Mouse (Mus musculus) gonadal fat pad, adult 2 months (tissue): ENCODE data around the gene Hoxc5. TPM values are rescaled to one million over a fixed set of nuclear protein-coding genes. Genes with fewer than 3 reads are reported as not detected.

ENCODE experiments used
- DNase-seq: peaks from one replicate; pipeline ENCODE4 v3.0.0-alpha.2; 2012; ENCODE audit warnings: low read depth
- polyA plus RNA-seq: library from polyadenylated mRNA; depleted of rRNA; stranded (reverse); fragments of >200 nt; gene quantifications from 2 replicates; pipeline ENCODE4 v1.2.3, GENCODE M21; 2012

Hoxc5 gene
- polyA plus RNA-seq, 1 experiment: 11.3 TPM

- DNase-seq: no peak
Observed at GRCm38 (mm10) chr15:102945185-102946077, 21.8 kb upstream of the Hoxc5 start.

GRCm38 (mm10) chr15:102947276-102947675 lies 20.0 kb upstream of the Hoxc5 start:
- DNase-seq: no peak

- DNase-seq: no peak
Observed at GRCm38 (mm10) chr15:102948842-102949241, 18.4 kb upstream of the Hoxc5 start.

GRCm38 (mm10) chr15:102949696-102950095 lies 17.5 kb upstream of the Hoxc5 start:
- DNase-seq: no peak

GRCm38 (mm10) chr15:102950877-102951276 lies 16.4 kb upstream of the Hoxc5 start:
- no peak for DNase-seq

- no peak for DNase-seq
Observed at GRCm38 (mm10) chr15:102953561-102953960, 13.7 kb upstream of the Hoxc5 start.

- DNase-seq: no peak
Observed at GRCm38 (mm10) chr15:102954192-102955006, 12.8 kb upstream of the Hoxc5 start, which contains the start of gene Hoxc11. TSS of gene Hoxc11 (plus strand) at chr15:102954427.

- DNase-seq: no peak
Observed at GRCm38 (mm10) chr15:102955007-102955382, 12.2 kb upstream of the Hoxc5 start.

- no peak for DNase-seq
Observed at GRCm38 (mm10) chr15:102955833-102956640, 11.2 kb upstream of the Hoxc5 start.

- DNase-seq: no peak
Observed at GRCm38 (mm10) chr15:102956906-102957305, 10.3 kb upstream of the Hoxc5 start.

GRCm38 (mm10) chr15:102959663-102960191 lies 7.5 kb upstream of the Hoxc5 start:
- no peak for DNase-seq

GRCm38 (mm10) chr15:102961728-102962127 lies 5.5 kb upstream of the Hoxc5 start:
- no peak for DNase-seq

- DNase-seq: no peak
Observed at GRCm38 (mm10) chr15:102962492-102962891, 4.8 kb upstream of the Hoxc5 start.

- DNase-seq: no peak
Observed at GRCm38 (mm10) chr15:102963259-102963658, 4.0 kb upstream of the Hoxc5 start.

- no peak for DNase-seq
Observed at GRCm38 (mm10) chr15:102963671-102964640, 3.3 kb upstream of the Hoxc5 start.

- no peak for DNase-seq
Observed at GRCm38 (mm10) chr15:102965003-102965891, 2.0 kb upstream of the Hoxc5 start.

GRCm38 (mm10) chr15:102965892-102966775 lies 1.1 kb upstream of the Hoxc5 start:
- DNase-seq: no peak

- DNase-seq: no peak
Observed at GRCm38 (mm10) chr15:102966776-102967311, 399 bp upstream of the Hoxc5 start, which contains the start of gene Hoxc10. TSS of gene Hoxc10 (plus strand) at chr15:102966796.
